Mouse (Mus musculus): ENCODE results near the gene Wdsub1. TPM values are rescaled to one million over a fixed set of nuclear protein-coding genes. Genes with fewer than 3 reads are reported as not detected.

The Wdsub1 gene
- polyA plus RNA-seq, 1 experiment = 31.1 TPM

DNA sequence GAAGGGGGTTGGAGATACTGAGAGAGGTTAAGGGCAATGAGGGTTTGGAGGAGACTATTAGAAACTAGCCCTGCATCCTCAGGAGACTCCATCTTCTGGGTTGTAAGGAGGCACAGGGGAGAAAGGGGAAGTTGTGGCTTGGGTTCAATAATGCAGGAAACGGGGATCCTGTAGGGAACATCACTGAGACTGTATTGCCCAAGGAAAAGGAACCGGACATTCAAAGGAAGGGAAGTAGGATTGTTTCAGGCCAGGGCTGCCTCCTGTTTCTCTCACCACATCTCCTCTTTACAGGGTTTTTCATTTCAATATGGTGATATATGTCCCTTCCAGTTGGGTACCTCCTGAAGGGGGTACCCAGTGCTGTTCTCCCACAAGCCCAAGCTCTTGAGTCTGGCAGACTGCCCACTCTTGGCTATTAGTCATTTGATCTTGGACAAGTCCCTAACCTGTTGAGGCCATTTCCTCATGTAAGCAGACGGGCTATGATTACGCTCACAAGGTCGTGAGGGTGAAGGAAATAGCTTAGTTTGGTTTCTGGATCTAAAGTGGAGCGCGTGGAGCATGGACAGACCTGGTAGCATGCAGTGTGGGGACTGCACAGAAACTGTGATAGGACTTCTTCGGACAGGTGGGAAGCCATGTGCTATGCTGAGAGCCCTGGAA lies 79.5 kb downstream of the Wdsub1 start:
- Histone ChIP-seq H3K4me2 (ENCODE audit: low read depth) (no peak overlapping the region), H3K27me3 (ENCODE audit: control insufficient read depth, insufficient read depth, insufficient read length) (no peaks in the 10 kb centered on the region), H3K79me2 (ENCODE audit: control insufficient read depth, insufficient read depth) (no peaks in the 10 kb centered on the region), H3K4me3 (no peak overlapping the region), H3K36me3 (ENCODE audit: control insufficient read depth, insufficient read depth) (peaks cover 51% of the 10 kb centered on the region), H3ac (ENCODE audit: control insufficient read depth, insufficient read length) (no peak overlapping the region)
- TF ChIP-seq MAX (IDR thresholded peaks at IDR 0.05; ENCODE audit: low read depth) (no peak), REST (IDR thresholded peaks at IDR 0.05; ENCODE audit: insufficient read depth, insufficient read length) (no peak), TCF3 (IDR thresholded peaks at IDR 0.05; ENCODE audit: insufficient read length, low read depth) (no peak), POLR2A (IDR thresholded peaks at IDR 0.05; ENCODE audit: insufficient read length, low read depth) (no peak), SRF (IDR thresholded peaks at IDR 0.05; ENCODE audit: control insufficient read depth, insufficient read length, low read depth) (no peak), CEBPB (IDR thresholded peaks at IDR 0.05; ENCODE audit: insufficient read depth, poor library complexity, severe bottlenecking) (no peak), MYOG (IDR thresholded peaks at IDR 0.05; ENCODE audit: control insufficient read depth in 1 of 3, insufficient read depth in 1 of 3, insufficient read length in 2 of 3, low read depth in 2 of 3) (no peak), E2F4 (IDR thresholded peaks at IDR 0.05; ENCODE audit: insufficient read depth) (no peak)

Measured in myocyte (in vitro differentiated cells).